Mouse (Mus musculus) liver, postnatal 0 days (tissue): ENCODE results near the gene Rbm12. TPM values are rescaled to one million over a fixed set of nuclear protein-coding genes. Genes with fewer than 3 reads are reported as not detected.
A peak's percentile ranks its signal among the peaks of the same experiment; 100 is the strongest.
"Not testable (repeated sequence)": the region's sequence is repeated elsewhere in the genome, so short reads cannot be mapped to it uniquely, and the experiment has no call there.

ENCODE experiments used
- ATAC-seq: fragments of 200-750 bp; cut with Nextera tagmentation; 2 replicates; pipeline ENCODE4 v1.8.0; 2017; ENCODE audit warnings: mild to moderate bottlenecking, moderate library complexity
- DNase-seq: peaks from one replicate; pipeline ENCODE4 v3.0.0-alpha.2; 2016
- H3K27ac ChIP-seq: fragments of 300-500 bp; sonication (generic); 2 replicates; pipeline ENCODE4 v1.5.1; 2014; ENCODE audit warnings: antibody characterized with exemption, moderate library complexity, mild to moderate bottlenecking, low read depth
- H3K27me3 ChIP-seq: fragments of 300-500 bp; sonication (generic); 2 replicates; pipeline ENCODE4 v1.6.1; 2014; ENCODE audit warnings: low read length, control low read depth, mixed read lengths; ENCODE audit not compliant: insufficient read depth
- H3K36me3 ChIP-seq: fragments of 300-500 bp; sonication (generic); replicated peaks from 2 replicates; pipeline ENCODE4 v1.6.1; 2014; ENCODE audit warnings: mild to moderate bottlenecking, control low read depth, low read length, moderate library complexity, mixed read lengths; ENCODE audit not compliant: insufficient read depth
- H3K4me1 ChIP-seq: fragments of 300-500 bp; sonication (generic); 2 replicates; pipeline ENCODE4 v1.6.1; 2014; ENCODE audit warnings: antibody characterized with exemption, mild to moderate bottlenecking, control low read depth; ENCODE audit not compliant: insufficient read depth
- H3K4me2 ChIP-seq: fragments of 300-500 bp; sonication (generic); 2 replicates; pipeline ENCODE4 v1.6.1; 2014; ENCODE audit warnings: low read depth, mild to moderate bottlenecking, low read length, moderate library complexity, mixed read lengths
- H3K4me3 ChIP-seq: fragments of 300-500 bp; sonication (generic); 2 replicates; pipeline ENCODE4 v1.5.1; 2014; ENCODE audit warnings: low read depth, low read length
- H3K9ac ChIP-seq: fragments of 300-500 bp; sonication (generic); replicated peaks from 2 replicates; pipeline ENCODE4 v1.6.1; 2014; ENCODE audit warnings: mild to moderate bottlenecking, moderate library complexity
- H3K9me3 ChIP-seq: fragments of 300-500 bp; sonication (generic); 2 replicates; pipeline ENCODE4 v1.6.1; 2016; ENCODE audit warnings: mild to moderate bottlenecking, control low read depth, low read length, mixed read lengths
- CTCF ChIP-seq: sonication (generic); IDR thresholded peaks from 2 replicates; pipeline ENCODE4 v1.5.1; 2016; ENCODE audit warnings: antibody characterized with exemption, low read depth
- EP300 ChIP-seq: IDR thresholded peaks from 2 replicates; pipeline ENCODE4 v1.6.1; 2016; ENCODE audit warnings: antibody characterized with exemption, low read depth, mild to moderate bottlenecking
- WGBS: fragments of 180-500 bp; shearing (Covaris S2); extraction: QIAGEN DNeasy Blood & Tissue Kit; methylation state at CpG from one replicate; pipeline ENCODE4 v1.1.7; 2014; ENCODE audit not compliant: insufficient replicate concordance; 5-methylcytosine and 5-hydroxymethylcytosine counted together
- polyA plus RNA-seq: library from polyadenylated mRNA; unstranded; fragments of >200 nt; fragmentation: Nextera tagmentation; extraction: Ambion mirVana; gene quantifications from 2 replicates; pipeline ENCODE4 v1.2.1, GENCODE M21; 2015

The Rbm12 gene
- polyA plus RNA-seq, 1 experiment from 2014 or later, result 5.5 TPM

DNA sequence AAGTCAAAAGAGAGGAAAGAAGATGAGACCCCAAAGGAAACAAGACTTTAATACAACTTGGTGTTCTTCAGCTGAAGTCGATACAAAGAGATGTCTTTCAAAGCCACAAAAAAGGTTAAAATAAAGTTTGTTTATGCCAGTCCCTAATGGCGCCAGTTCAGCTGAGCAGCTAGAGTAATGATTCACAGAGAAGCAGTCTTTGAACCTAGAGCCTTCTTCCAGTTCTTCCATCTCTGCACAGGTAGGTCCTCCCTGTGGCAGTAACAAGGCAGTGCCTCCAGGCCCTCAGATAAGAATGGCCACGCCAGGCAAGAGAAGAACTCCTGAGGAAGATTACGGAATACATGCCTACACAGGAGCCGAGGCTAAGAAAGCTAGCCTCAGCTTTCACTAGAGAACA lies 12.0 kb upstream of the Rbm12 start:
- no peak for ATAC-seq
- Histone ChIP-seq H3K4me1 (no peaks in the 10 kb centered on the region), H3K9ac (no peak overlapping the region), H3K9me3 (no peaks in the 10 kb centered on the region), H3K4me2 (no peak overlapping the region), H3K36me3 (peaks cover 32% of the 10 kb centered on the region), H3K27ac (no peak overlapping the region), H3K4me3 (no peak overlapping the region), H3K27me3 (no peaks in the 10 kb centered on the region)
- no peak for DNase-seq
- WGBS, result 79% methylated on average over 5 of the region's 5 CpGs
- TF ChIP-seq CTCF (no peak), EP300 (no peak)

DNA sequence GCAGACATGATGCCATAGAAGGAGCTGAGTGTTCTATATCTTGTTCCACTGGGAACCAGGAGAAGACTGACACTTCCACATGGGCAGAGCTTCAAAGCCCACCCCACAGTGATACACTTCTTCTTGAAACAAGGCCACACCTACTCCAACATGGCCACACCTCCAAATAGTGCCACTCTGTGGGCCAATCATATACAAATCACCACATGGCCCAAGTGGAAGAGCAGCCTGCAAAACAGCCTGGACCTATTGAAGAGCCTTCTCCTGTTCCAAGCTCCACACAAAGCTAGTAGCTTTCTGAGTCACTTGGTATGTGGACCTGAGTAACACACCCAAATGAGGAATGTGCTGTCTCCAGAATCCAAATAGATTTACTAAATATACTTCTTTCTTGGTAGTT lies 7.8 kb upstream of the Rbm12 start:
- H3K4me1 ChIP-seq, result no peaks in the 10 kb centered on the region
- DNase-seq (no peak), ATAC-seq (no peak)
- no peak overlapping the region for H3K9ac ChIP-seq
- H3K36me3 ChIP-seq, result peaks cover 5% of the 10 kb centered on the region
- H3K4me3 ChIP-seq, result no peak overlapping the region
- no peaks in the 10 kb centered on the region for H3K9me3 ChIP-seq
- no peaks in the 10 kb centered on the region for H3K27me3 ChIP-seq
- TF ChIP-seq CTCF (no peak), EP300 (no peak)
- H3K4me2 ChIP-seq, result no peak overlapping the region
- H3K27ac ChIP-seq, result no peak overlapping the region

DNA sequence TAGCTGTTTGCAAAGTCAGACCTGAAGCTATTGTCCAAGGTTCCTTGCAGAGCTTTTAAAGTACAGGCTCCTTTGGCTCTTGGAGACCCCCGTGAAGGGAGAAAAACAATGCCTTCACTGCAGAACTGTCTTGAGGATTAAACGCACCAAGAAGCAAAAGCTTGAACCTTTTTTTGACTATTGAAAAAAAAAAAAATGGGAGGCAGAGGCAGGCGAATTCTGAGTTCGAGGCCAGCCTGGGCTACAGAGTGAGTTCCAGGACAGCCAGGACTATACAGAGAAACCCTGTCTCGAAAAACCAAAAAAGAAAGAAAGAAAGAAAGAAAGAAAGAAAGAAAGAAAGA lies 274 bp upstream of the Rbm12 start:
- not testable (repeated sequence) for ATAC-seq

DNA sequence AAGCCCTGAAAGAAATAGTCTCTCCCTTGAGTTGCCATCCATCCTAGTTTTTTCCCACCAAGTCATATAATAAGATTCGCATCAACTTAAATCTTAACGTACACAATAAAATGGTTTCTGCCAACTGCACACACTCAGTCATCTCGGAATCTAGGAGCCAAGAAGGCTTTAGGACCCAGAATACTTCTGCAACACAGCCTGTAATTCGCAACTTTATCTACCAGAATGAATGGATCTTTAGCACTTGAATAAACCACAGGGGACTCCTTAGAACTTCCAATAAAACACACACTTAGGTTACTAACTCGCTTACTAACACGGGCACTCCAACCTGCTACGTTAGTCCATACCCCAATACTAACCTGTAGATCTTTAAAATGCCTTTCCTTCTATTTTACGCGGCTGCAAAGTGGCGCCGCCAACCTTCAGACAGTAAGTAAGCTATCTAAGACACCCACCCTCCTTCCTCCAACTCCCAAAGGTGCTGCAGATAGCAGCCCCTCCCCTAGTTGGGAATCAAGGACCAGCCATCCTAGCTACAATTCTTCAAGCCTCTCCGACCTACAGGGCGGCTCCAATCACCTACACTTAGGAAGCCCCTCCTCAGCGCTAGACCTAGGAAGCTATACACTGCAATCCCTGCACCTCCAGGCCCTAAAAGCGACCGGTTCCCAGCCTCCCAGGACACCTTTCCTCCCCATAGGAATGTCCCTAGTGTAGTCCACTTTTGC lies 986 bp downstream of the Rbm12 start:
- WGBS, result under 1% methylated on average over 16 of the region's 16 CpGs
- no peaks in the 10 kb centered on the region for H3K27me3 ChIP-seq
- H3K36me3 ChIP-seq, result peaks cover 4% of the 10 kb centered on the region; the same call in 1 of the 2 replicates
- peak overlapping the region; percentile 90 for H3K9ac ChIP-seq
- peak overlapping the region; percentile 90 for H3K4me3 ChIP-seq
- ATAC-seq (peak; percentile 58), DNase-seq (no peak)
- peak overlapping the region; percentile 87 for H3K27ac ChIP-seq
- H3K9me3 ChIP-seq, result no peaks in the 10 kb centered on the region
- peak overlapping the region; percentile 89 for H3K4me2 ChIP-seq
- peaks cover 15% of the 10 kb centered on the region for H3K4me1 ChIP-seq
- TF ChIP-seq CTCF (no peak), EP300 (no peak)

More for the DNA sequence above, 274 bp upstream of the Rbm12 start:
- H3K36me3 ChIP-seq, DNase-seq, H3K27me3 ChIP-seq, H3K9me3 ChIP-seq: not testable (repeated sequence)
- peak overlapping the region; percentile 87 for H3K27ac ChIP-seq
- H3K4me1 ChIP-seq, result peaks cover 15% of the 10 kb centered on the region
- H3K9ac ChIP-seq, result peak overlapping the region; percentile 90
- H3K4me2 ChIP-seq, result peak overlapping the region; percentile 89
- 14% methylated on average over 5 of the region's 5 CpGs for WGBS
- peak overlapping the region; percentile 90 for H3K4me3 ChIP-seq

DNA sequence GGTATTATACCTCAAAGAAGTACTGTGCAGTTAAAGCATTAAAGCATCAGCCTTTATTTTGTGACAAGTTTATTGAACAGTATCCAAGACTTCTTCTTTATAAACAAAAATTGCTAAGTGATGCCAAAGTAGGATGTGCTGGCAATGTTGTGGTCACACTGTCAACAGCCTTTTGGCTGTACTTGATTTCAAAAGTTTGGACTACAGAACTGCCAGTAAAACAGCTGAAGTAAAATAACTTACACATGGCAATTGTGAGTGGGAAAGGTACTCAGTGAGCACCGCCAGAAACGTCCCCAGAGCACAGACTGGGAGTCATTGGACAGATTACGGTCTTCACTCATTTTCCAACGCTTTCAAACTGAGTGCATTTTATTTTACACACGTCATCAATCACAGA lies 19.9 kb downstream of the Rbm12 start:
- Histone ChIP-seq H3K9ac (no peak overlapping the region), H3K4me1 (0 out of 2 replicates have a peak, but pooled peaks cover 2% of the 10 kb centered on the region), H3K9me3 (no peaks in the 10 kb centered on the region), H3K36me3 (peaks cover 34% of the 10 kb centered on the region), H3K4me3 (no peak overlapping the region), H3K27ac (no peak overlapping the region), H3K27me3 (no peaks in the 10 kb centered on the region), H3K4me2 (no peak overlapping the region)
- no peak for DNase-seq
- no peak for ATAC-seq
- TF ChIP-seq EP300 (no peak), CTCF (no peak)
- 80% methylated on average over 5 of the region's 5 CpGs for WGBS

DNA sequence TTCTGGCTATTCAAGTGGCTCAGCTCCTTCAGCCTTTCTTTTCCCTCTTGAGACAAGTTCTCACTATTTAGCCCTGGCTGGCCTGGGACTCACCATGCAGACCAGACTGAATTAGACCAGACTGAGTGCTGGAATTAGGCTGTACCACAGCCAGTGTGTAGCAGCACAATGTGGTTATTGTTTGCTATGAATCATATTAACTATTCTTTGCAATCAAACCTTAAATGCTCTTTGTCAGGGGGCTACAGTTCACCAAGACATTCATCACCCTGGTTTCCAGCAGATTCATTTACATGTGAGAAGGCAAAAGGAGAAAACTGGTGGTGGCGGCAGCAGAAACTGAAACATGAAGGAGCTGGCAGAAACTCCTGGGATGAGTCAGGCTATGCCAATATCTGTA lies 22.0 kb downstream of the Rbm12 start:
- WGBS, result 100% methylated on average over 1 of the region's 1 CpGs
- H3K27me3 ChIP-seq, result no peaks in the 10 kb centered on the region
- no peak overlapping the region for H3K27ac ChIP-seq
- H3K4me1 ChIP-seq, result 0 out of 2 replicates have a peak, but pooled peaks cover 2% of the 10 kb centered on the region
- TF ChIP-seq CTCF, result no peak
- H3K9ac ChIP-seq, result no peak overlapping the region
- ATAC-seq (no peak), DNase-seq (no peak)
- H3K36me3 ChIP-seq, result peaks cover 13% of the 10 kb centered on the region; the same call in 1 of the 2 replicates
- no peak overlapping the region for H3K4me3 ChIP-seq
- no peak overlapping the region for H3K4me2 ChIP-seq
- H3K9me3 ChIP-seq, result no peaks in the 10 kb centered on the region
